Mouse (Mus musculus): Measurements from ENCODE around the gene Ovca2. TPM values are rescaled to one million over a fixed set of nuclear protein-coding genes. Genes with fewer than 3 reads are reported as not detected.

The Ovca2 gene
- polyA plus RNA-seq, 1 experiment from 2014 or later, result 14.4 TPM

GRCm38 (mm10) chr11:75135358-75135757 lies 43.3 kb downstream of the Ovca2 start:
- no peaks in the 10 kb centered on the region for H3K36me3 ChIP-seq
- WGBS, result 85% methylated on average over 4 of the region's 4 CpGs
- H3K27me3 ChIP-seq, result no peaks in the 10 kb centered on the region
- ATAC-seq (replicated peaks; ENCODE audit: insufficient number of reproducible peaks, insufficient read depth, low FRiP score, low read depth), result no peak
- H3K9me3 ChIP-seq (replicated peaks), result no peaks in the 10 kb centered on the region
- no peak overlapping the region for H3K4me3 ChIP-seq
- H3K4me1 ChIP-seq (replicated peaks), result peaks cover 66% of the 10 kb centered on the region
- peak overlapping the region; percentile 72; the same call in 1 of the 2 replicates for H3K27ac ChIP-seq
- no peak overlapping the region for H3K4me2 ChIP-seq
- H3K9ac ChIP-seq, result no peak overlapping the region

GRCm38 (mm10) chr11:75134485-75135068 lies 44.1 kb downstream of the Ovca2 start:
- no peak for ATAC-seq (replicated peaks; ENCODE audit: insufficient number of reproducible peaks, insufficient read depth, low FRiP score, low read depth)
- Histone ChIP-seq H3K4me1 (replicated peaks) (peaks cover 59% of the 10 kb centered on the region), H3K27ac (peak overlapping the region; percentile 72), H3K36me3 (no peaks in the 10 kb centered on the region), H3K4me2 (no peak overlapping the region), H3K9me3 (replicated peaks) (no peaks in the 10 kb centered on the region), H3K27me3 (no peaks in the 10 kb centered on the region), H3K9ac (no peak overlapping the region), H3K4me3 (no peak overlapping the region)
- WGBS, result 50% methylated on average over 5 of the region's 5 CpGs

GRCm38 (mm10) chr11:75133951-75134350 lies 44.7 kb downstream of the Ovca2 start:
- H3K27me3 ChIP-seq, result no peaks in the 10 kb centered on the region
- no peak overlapping the region for H3K9ac ChIP-seq
- peak overlapping the region; percentile 72 for H3K27ac ChIP-seq
- WGBS, result 5% methylated on average over 2 of the region's 2 CpGs
- peak; percentile 80 for ATAC-seq (replicated peaks; ENCODE audit: insufficient number of reproducible peaks, insufficient read depth, low FRiP score, low read depth)
- no peaks in the 10 kb centered on the region for H3K9me3 ChIP-seq (replicated peaks)
- H3K36me3 ChIP-seq, result no peaks in the 10 kb centered on the region
- peaks cover 52% of the 10 kb centered on the region for H3K4me1 ChIP-seq (replicated peaks)
- no peak overlapping the region for H3K4me3 ChIP-seq
- no peak overlapping the region for H3K4me2 ChIP-seq

- ATAC-seq (replicated peaks; ENCODE audit: insufficient number of reproducible peaks, insufficient read depth, low FRiP score, low read depth), result no peak
Observed at GRCm38 (mm10) chr11:75133391-75133790, 45.2 kb downstream of the Ovca2 start.

GRCm38 (mm10) chr11:75132278-75132677 lies 46.4 kb downstream of the Ovca2 start:
- ATAC-seq (replicated peaks; ENCODE audit: insufficient number of reproducible peaks, insufficient read depth, low FRiP score, low read depth), result peak; percentile 50; the same call in 1 of the 2 replicates
- H3K4me3 ChIP-seq, result no peak overlapping the region
- WGBS, result 67% methylated on average over 5 of the region's 5 CpGs
- H3K27ac ChIP-seq, result 0 out of 2 replicates have a peak overlapping the region, but pooled peaks have one; percentile 29
- H3K36me3 ChIP-seq, result no peaks in the 10 kb centered on the region
- H3K9me3 ChIP-seq (replicated peaks), result no peaks in the 10 kb centered on the region
- no peaks in the 10 kb centered on the region for H3K27me3 ChIP-seq
- H3K4me1 ChIP-seq (replicated peaks), result peaks cover 36% of the 10 kb centered on the region
- no peak overlapping the region for H3K9ac ChIP-seq
- H3K4me2 ChIP-seq, result no peak overlapping the region

More at GRCm38 (mm10) chr11:75133391-75133790, 45.2 kb downstream of the Ovca2 start:
- no peaks in the 10 kb centered on the region for H3K9me3 ChIP-seq (replicated peaks)
- H3K4me1 ChIP-seq (replicated peaks), result peaks cover 47% of the 10 kb centered on the region
- H3K36me3 ChIP-seq, result no peaks in the 10 kb centered on the region
- no peak overlapping the region for H3K9ac ChIP-seq
- no peaks in the 10 kb centered on the region for H3K27me3 ChIP-seq
- H3K4me3 ChIP-seq, result no peak overlapping the region
- no peak overlapping the region for H3K4me2 ChIP-seq
- WGBS, result 82% methylated on average over 5 of the region's 5 CpGs
- H3K27ac ChIP-seq, result peak overlapping the region; percentile 72

- Histone ChIP-seq H3K4me3 (no peak overlapping the region), H3K4me1 (replicated peaks) (peaks cover 28% of the 10 kb centered on the region), H3K27me3 (no peaks in the 10 kb centered on the region), H3K27ac (no peak overlapping the region), H3K4me2 (no peak overlapping the region), H3K9me3 (replicated peaks) (no peaks in the 10 kb centered on the region), H3K36me3 (no peaks in the 10 kb centered on the region), H3K9ac (no peak overlapping the region)
- WGBS, result 84% methylated on average over 4 of the region's 4 CpGs
- no peak for ATAC-seq (replicated peaks; ENCODE audit: insufficient number of reproducible peaks, insufficient read depth, low FRiP score, low read depth)
Observed at GRCm38 (mm10) chr11:75131300-75131699, 47.3 kb downstream of the Ovca2 start.

- no peak overlapping the region for H3K9ac ChIP-seq
- no peaks in the 10 kb centered on the region for H3K27me3 ChIP-seq
- H3K4me1 ChIP-seq (replicated peaks), result peaks cover 17% of the 10 kb centered on the region
- H3K9me3 ChIP-seq (replicated peaks), result no peaks in the 10 kb centered on the region
- no peak for ATAC-seq (replicated peaks; ENCODE audit: insufficient number of reproducible peaks, insufficient read depth, low FRiP score, low read depth)
- H3K27ac ChIP-seq, result no peak overlapping the region
- no peak overlapping the region for H3K4me3 ChIP-seq
- H3K4me2 ChIP-seq, result no peak overlapping the region
- no peaks in the 10 kb centered on the region for H3K36me3 ChIP-seq
- WGBS, result 95% methylated on average over 6 of the region's 6 CpGs
Observed at GRCm38 (mm10) chr11:75129481-75129880, 49.2 kb downstream of the Ovca2 start.

- WGBS, result 92% methylated on average over 3 of the region's 3 CpGs
- no peak overlapping the region for H3K4me2 ChIP-seq
- H3K4me1 ChIP-seq (replicated peaks), result no peaks in the 10 kb centered on the region
- H3K36me3 ChIP-seq, result no peaks in the 10 kb centered on the region
- ATAC-seq (replicated peaks; ENCODE audit: insufficient number of reproducible peaks, insufficient read depth, low FRiP score, low read depth), result no peak
- H3K27ac ChIP-seq, result no peak overlapping the region
- no peak overlapping the region for H3K4me3 ChIP-seq
- no peaks in the 10 kb centered on the region for H3K27me3 ChIP-seq
- H3K9me3 ChIP-seq (replicated peaks), result no peaks in the 10 kb centered on the region
- H3K9ac ChIP-seq, result no peak overlapping the region
Observed at GRCm38 (mm10) chr11:75126384-75126783, 52.3 kb downstream of the Ovca2 start.

MicroRNAs within 50 kb of the gene (microRNA counts, 519-probe panel; counts per million panel counts)
- 2,679 counts per million, percentile 62 among the panel's probes with 10 or more counts for microRNA mmu-miR-132
- not detected for microRNA mmu-miR-212

Small RNA genes within 50 kb of the gene (microRNA-seq; reads per million reads assigned to microRNA genes)
- gene Mir132 (228 reads per million, percentile 61 among the genes with 10 or more reads in this experiment), gene Mir212 (22.3 reads per million, percentile 34 among the genes with 10 or more reads in this experiment)

Other genes starting within 250 kb of the Ovca2 start
- gene Hic1, start 9.3 kb downstream of the Ovca2 start, polyA plus RNA-seq (2015; fragmentation: Nextera tagmentation; extraction: Ambion mirVana), result 11.0 and 18.0 TPM in 2 replicates
- gene Dph1, start 12.4 kb upstream of the Ovca2 start, polyA plus RNA-seq (2015; fragmentation: Nextera tagmentation; extraction: Ambion mirVana), result 17.2 and 20.5 TPM in 2 replicates
- gene Rtn4rl1, start 14.9 kb upstream of the Ovca2 start, polyA plus RNA-seq (2015; fragmentation: Nextera tagmentation; extraction: Ambion mirVana), result 12.4 and 13.1 TPM in 2 replicates
- gene Rpa1, start 169.5 kb upstream of the Ovca2 start, polyA plus RNA-seq (2015; fragmentation: Nextera tagmentation; extraction: Ambion mirVana), result 83.6 and 86.2 TPM in 2 replicates
- 12.3 and 13.4 TPM in 2 replicates for gene Smyd4, start 169.6 kb upstream of the Ovca2 start, polyA plus RNA-seq (2015; fragmentation: Nextera tagmentation; extraction: Ambion mirVana)
- 34.7 and 54.2 TPM in 2 replicates for gene Serpinf1, start 243.9 kb upstream of the Ovca2 start, polyA plus RNA-seq (2015; fragmentation: Nextera tagmentation; extraction: Ambion mirVana)

Data from heart, embryonic 15.5 days (tissue).